ENCODE assay signal across 17 mouse cellular contexts in genomic region chr17:52920519-52921106, GRCm38 (mm10).
DNase-seq lines count a peak whose midpoint lies in the region; ATAC-seq and TF ChIP-seq lines count a peak whose summit lies in the region.
"Had no signal": no experiment of that assay in that cellular context is flagged by ENCODE, and none has a peak within 500 bp of the region (broad histone marks: within the 10 kb centered on the region; RNA-seq: fewer than 3 reads in every experiment).

No protein-coding gene starts in this region.

- 51% methylated on average over 3 of the region's 3 CpGs for WGBS in lung, adult 2 months

- H3K4me3 ChIP-seq in lung, adult 2 months (replicated peaks; ENCODE audit: extremely low read depth, low read depth, low read length): no peak overlapping the region
- H3K4me3 ChIP-seq: forebrain, embryonic 10.5 days; heart, embryonic 13.5 days; megakaryocyte, embryonic 14.5 days had no signal

- ATAC-seq in frontal cortex, adult (ENCODE audit: low TSS enrichment): peak; percentile 99
- ATAC-seq: Patski had no signal

- TF ChIP-seq CTCF in lung, adult 2 months (IDR thresholded peaks at IDR 0.05; ENCODE audit: insufficient read depth, low read length): no peak

- TF ChIP-seq POLR2A in lung, adult 2 months (IDR thresholded peaks at IDR 0.05; ENCODE audit: borderline replicate concordance, extremely low read depth, low read depth, low read length): no peak

- no peaks in the 10 kb centered on the region for H3K4me1 ChIP-seq in lung, adult 2 months (ENCODE audit: control insufficient read depth, insufficient read depth, low read length)
- H3K4me1 ChIP-seq: forebrain, embryonic 10.5 days; heart, embryonic 13.5 days; megakaryocyte, embryonic 14.5 days had no signal

- no peak for DNase-seq in frontal cortex, postnatal 25 days (ENCODE audit: low spot score in 2 of 2)
- DNase-seq in layer of hippocampus, adult 18-20 months (ENCODE audit: low spot score in 2 of 2): peak; percentile 56 to 79
- DNase-seq in left cerebral cortex, adult 18-20 months (ENCODE audit: low spot score in 2 of 2): peak; percentile 3 to 13
- peak; percentile 5 to 31 for DNase-seq in right cerebral cortex, postnatal 36 days (ENCODE audit: low spot score in 2 of 2)
- DNase-seq in retina, postnatal 1 day: no peak
- DNase-seq in lung, adult 2 months: no peak
- DNase-seq in natural killer cell, adult 2 months (ENCODE audit: low spot score in 2 of 2): no peak
- DNase-seq: cerebellum, adult 2 months; gastrocnemius, postnatal 36 days; heart, postnatal 4 days; kidney, adult 2 months; thymus, adult 18-20 months had no signal

Comparison
In these comparisons a context has a peak if more than half of its experiments do, and no peak if none do; other contexts are left out.
1. DNase-seq: peak in layer of hippocampus, adult 18-20 months (2 of 2), left cerebral cortex, adult 18-20 months (2 of 2) and right cerebral cortex, postnatal 36 days (2 of 2); none in frontal cortex, postnatal 25 days (0 of 2), retina, postnatal 1 day (single experiment), lung, adult 2 months (single experiment) and natural killer cell, adult 2 months (0 of 2).